Mouse (Mus musculus): ENCODE measurements around the gene Bicc1.

DNA sequence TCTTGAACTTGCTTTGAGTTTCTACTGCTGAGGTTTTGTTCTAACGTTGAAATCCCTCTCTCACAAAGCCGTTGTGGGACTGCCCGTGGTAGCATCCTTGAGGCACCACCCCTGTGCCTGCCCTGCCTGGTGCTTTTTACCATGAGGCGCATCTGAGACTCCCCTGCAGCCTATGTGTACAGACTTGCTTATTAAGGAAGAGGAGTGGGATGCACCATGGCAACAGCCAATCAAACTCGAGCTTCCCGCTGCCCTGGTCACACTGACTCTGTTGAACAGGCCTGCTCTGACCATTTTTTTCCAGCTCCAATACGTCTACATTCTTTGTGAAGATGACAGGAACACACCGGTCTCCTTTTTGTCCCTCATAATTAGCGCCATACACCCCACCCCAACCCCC is 283.0 kb downstream of the Bicc1 start:
- TF ChIP-seq CTCF (IDR thresholded peaks at IDR 0.05; ENCODE audit: low read depth) (no peak), EP300 (IDR thresholded peaks at IDR 0.05; ENCODE audit: low read depth) (no peak)
